Mouse (Mus musculus): ENCODE measurements around the gene Olfr1367.

Gene Olfr1367

DNA sequence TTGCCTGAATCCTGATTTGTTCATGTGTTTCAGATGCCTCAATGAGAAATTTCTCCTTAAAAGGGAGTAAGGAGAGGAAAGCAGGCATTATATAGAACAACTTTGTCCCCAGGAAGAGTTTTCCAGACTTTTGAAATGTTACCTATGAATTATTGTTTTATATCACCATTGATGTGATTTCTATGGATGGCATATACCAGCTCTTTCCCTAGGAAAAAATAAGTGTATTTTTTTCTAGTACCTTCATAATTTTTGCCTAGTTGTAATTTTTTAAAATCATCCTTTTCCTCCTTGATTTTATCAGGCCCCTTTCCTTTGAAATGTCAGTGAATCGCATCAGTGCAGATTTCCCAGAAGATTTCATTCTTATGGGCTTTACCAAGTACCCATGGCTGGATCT lies at the start of gene Olfr1367:
Olfr1367 (plus strand) TSS at position 301 of the 400 bp plus-strand sequence.
- no peak for DNase-seq (ENCODE audit: low read depth)

DNA sequence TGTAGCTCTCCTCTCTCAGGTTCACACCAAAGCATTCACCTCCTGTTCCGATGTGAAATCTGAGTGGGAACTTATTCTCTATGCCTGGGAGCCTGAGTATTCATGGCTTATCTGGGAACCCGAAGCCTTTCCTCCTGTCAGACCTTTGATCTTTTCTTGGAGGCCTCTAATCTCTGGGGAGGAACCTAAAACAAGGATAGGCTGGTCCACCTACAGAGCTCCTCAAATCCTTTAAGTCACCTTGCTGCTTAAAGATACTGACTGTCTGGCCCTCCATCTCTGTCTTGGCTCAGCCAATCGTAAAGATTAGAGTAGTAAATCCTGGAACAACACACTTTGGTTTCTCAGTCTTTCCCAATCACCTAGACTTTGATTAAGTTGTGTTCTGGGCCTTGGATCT lies 48.2 kb upstream of the Olfr1367 start:
- DNase-seq (ENCODE audit: low read depth): no peak

DNA sequence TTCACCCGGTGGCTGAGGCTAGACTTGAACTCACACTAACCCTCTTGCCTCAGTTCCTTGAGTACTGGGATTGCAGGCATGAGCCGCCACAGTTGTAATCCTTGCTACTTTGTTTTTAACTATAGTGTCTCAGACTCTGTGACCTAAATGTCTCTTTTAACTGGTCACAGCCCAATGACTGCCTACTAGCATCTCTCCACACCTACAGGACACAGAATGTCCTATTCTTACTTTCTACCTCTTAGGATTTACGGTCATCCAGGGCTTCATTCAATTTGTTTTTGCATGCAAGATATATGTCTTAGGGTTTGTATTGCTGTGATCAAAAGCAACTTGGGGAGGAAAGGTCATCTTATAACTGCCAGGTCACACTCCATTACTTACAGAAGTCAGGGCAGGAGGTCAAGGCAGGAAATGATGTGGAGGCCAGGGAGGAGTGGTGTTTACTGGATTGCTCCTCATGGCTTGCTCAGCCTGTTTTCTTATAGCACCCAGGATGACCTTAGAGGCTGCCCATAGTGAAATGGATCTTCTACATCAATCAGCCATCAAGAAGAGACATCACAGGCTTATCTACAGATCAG lies 42.1 kb upstream of the Olfr1367 start:
- DNase-seq (ENCODE audit: low read depth): no peak

DNA sequence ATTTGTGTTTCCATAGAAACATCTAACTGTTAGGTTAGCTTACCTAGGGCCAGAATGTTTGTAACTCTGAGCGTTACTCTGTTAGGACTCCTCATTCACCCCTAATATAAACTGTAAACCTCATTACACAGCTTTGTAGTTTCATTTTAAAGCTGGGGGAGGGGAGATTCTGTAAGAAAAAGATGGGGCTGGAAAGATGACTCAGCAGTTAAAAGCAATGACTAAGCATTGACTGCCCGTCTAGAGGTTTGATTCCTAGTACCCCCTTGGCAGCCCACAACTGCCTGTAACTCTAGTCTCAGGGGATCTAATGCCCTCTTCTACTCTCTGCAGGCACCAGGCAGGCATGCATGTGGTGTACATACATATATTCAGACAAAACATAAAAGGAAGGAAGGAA lies 36.9 kb upstream of the Olfr1367 start:
- DNase-seq (ENCODE audit: low read depth): peak; percentile 21

DNA sequence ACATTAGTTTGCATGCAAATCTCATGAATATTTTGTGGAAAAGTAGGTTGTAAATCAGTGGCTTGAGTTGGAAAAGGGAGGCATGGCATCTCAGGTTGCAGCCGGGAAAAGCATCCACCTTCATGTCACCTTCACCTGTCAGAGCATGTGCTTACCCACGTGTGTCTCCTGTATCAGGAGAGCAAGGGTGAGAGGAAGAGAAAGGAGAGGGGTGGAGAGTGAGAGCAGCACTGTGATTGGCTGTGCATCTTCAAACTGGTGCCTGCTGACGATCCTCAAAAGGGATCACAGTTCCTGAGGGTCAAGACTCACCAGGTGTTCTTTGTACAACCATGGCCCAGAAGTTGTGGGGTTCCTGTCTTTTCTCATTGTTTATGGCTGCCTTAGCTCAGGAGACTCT lies 34.8 kb upstream of the Olfr1367 start, which contains the start of gene Gpx6:
Gpx6 (plus strand) TSS at position 200 of the 400 bp plus-strand sequence.
- no peak for DNase-seq (ENCODE audit: low read depth)

DNA sequence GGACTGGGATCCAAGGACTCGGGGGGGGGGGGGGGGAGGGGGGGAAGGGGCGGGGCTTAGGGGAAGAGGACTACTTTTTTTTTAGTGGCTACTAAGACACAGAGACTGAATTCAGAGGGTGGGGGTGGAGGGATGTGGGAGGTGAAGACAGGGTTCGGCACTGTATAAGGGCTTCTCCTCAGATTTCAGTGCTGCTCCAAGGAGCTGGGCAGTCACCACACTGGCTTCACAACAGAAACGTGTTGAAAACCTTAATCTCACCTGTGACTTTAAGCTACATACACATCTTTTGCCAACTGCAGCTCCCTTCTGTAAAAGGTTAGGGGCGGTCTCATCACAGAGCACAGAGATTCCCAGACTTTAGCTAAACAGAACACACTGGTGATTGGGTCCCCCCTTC lies 33.9 kb upstream of the Olfr1367 start:
- DNase-seq (ENCODE audit: low read depth): no peak

DNA sequence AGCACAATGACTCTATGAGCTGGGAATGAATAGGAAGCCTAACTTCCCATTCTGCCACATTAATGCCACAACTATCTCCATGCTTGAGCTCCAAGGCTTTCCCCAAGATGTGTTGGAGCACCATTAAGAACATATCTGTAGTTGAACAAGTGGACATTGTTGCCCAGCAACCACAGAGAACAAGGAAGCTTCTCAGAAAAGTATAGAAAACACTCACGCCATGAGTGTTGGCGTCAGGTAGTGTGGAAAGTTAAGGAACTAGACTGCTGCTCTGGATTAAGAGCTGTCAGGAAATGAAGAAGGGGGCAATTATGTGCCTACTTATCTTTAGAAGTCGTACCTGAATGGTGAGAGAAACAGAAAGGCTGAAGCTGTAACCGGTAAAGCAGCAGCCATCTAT lies 32.8 kb upstream of the Olfr1367 start:
- DNase-seq (ENCODE audit: low read depth): no peak

DNA sequence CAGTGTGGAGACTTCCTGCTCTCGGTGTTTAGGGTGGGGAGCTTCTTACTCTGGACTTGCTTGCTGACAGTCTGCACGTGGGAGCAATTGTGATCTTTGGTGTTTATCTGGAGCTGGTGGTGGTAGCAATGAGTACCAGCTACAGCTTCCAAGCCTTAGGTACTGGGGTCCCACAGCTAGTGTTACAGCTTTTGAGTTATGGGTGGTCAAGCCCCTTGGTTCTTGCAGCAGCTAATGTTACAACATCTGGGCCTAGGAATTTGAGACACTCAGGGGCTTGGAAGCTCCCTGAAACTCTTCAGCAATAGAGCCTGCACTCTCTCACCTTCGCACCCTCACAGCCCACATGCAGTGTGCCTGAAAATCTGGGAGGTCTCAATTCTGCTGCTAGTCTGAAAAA lies 26.4 kb upstream of the Olfr1367 start:
- no peak for DNase-seq (ENCODE audit: low read depth)

DNA sequence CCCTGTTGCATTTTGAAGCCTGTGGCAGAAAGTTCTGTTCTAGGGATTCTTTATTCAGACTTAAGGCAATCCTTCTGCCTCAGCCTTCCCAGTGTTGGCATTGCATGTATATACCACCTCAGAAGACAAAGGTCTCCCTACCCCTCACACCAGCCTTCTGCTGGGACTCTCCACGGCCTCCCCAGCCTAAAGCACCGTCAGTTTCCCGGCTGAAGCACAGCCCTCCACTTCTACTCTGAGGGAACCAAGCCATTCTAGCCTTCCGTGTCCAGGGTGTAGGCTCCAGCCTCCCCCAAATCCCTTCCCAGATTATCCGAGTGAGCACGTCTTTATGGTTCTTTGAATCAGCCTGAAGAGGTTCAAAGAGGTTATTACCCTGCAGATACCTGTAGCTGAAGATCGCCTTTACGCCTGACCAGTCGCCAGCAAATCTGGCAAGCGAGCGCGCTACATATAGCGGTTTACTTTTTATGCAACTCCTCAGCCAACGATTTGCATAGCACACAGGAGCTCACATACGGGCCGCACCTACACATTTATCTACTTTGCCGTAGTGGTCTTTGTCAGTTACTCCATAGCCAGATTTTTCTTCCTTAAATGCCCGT lies 24.7 kb upstream of the Olfr1367 start:
- no peak for DNase-seq (ENCODE audit: low read depth)

DNA sequence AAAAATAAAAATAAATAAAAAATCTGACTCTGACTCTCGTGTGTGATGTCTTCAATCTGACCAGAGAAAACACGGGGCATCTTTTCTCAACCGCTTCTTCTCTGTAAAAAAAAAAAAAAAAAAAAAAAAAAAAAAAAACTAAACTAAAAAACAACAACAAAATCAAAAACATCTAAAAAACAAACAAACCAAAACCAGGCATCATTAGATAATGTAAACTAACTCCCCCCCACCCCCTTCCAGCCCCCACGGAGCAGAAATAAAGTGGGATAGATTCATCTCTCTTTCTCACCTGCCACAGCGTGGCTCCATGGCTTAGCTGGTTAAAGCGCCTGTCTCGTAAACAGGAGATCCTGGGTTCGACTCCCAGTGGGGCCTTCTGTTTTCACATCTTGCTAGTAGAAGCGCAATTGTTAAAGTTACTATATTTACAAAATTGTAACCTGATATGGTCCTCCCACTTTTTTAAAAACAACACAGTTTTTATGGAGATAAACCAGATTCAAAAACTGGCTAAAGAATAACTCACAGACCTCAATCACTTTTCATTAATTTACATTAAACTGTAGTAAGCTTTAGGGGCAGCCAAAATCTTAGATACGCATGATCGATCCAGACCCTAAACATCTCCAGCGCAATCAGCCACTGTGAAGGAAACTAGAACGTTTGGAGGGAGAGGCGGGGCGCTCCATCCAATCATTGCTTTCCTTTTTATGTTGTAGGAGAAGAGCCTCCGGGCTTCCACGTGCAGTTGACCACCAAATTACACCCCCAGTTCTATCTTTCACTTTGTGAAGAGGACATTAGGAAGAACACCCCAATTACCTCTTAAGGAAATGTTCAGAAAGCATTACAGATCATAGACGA lies 24.0 kb upstream of the Olfr1367 start:
- DNase-seq (ENCODE audit: low read depth): peak; percentile 44

DNA sequence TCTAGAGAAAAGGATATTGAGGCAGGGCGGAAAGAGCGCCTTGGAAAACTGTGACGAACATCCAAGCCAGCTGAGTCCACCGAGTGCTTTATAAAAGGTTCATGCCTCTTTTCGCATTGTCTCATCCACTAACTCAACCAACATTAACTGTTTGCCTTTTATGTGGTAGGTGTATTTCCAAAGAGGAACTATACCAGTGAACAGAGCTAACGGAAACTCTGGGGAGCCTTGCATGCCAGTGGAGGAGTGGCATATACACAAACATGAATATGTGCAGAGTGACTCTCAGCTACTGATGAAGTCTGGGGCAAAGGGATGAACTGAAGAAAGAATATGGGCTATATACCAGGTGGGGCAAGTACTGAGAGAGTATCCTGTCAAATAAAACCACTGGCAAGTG lies 23.3 kb upstream of the Olfr1367 start:
- peak; percentile 8 for DNase-seq (ENCODE audit: low read depth)

DNA sequence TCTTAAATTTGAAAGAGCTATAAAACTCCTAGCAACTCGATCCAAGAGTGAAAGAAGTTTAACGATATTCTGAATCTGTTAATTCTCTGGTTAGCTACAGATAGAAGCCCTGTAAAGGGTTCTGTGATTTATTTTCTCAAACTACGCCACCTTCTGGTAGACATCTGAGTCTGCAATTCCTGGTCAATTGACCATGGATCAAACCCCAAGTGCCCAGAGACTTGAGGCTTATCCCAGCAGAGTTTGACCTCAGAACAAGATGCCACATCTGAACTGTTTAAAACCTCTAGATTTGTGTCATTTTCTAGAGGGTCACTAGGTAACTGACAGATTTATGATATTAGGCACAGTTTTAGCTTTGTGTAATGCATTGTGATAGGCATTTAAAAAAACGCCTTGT lies 20.5 kb upstream of the Olfr1367 start:
- DNase-seq (ENCODE audit: low read depth): peak; percentile 63

DNA sequence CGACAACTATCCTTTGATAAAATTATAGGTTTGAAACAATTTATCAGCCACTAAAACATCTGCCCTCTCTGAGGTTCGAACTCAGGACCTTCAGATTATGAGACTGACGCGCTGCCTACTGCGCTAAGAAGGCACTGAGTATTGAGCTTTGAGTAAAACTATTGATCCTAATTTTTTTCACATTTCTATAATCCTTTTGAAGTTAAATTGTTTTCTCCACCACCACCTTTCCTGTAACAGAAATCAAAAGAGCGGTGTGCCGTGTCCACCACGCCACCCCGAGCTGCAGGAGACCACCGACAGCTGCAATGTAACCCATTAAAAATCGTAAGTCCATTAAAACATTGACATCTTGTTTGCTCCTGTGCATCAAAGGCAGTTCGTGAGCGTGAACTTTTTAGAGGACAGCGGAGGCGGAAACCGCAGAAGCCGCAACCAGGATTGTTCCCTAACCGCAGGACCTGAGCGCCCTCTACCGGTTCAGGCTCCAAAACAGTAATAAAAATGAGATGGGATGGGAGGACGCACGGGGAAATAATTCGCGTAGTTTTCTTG lies 20.0 kb upstream of the Olfr1367 start:
- DNase-seq (ENCODE audit: low read depth): peak; percentile 79

DNA sequence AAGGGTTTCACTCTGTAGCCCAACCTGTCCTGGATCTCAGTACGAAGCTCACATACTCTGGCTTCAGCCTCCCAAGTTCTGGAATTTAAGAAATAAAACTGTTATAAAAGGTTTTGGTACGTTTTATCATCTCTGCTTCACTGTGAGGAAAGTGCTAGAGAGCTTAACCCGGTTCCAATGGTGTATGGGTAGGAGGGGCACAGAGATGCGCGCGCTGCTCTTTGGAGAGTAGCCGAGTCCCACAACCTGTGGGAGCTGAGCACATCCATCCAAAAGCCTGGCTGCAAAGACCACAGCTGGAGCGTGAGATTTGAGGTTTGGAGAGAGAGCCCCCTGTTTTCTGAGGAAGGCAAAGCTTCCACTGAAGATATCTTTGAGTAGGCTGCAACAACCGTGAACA lies 19.3 kb upstream of the Olfr1367 start:
- DNase-seq (ENCODE audit: low read depth): no peak

DNA sequence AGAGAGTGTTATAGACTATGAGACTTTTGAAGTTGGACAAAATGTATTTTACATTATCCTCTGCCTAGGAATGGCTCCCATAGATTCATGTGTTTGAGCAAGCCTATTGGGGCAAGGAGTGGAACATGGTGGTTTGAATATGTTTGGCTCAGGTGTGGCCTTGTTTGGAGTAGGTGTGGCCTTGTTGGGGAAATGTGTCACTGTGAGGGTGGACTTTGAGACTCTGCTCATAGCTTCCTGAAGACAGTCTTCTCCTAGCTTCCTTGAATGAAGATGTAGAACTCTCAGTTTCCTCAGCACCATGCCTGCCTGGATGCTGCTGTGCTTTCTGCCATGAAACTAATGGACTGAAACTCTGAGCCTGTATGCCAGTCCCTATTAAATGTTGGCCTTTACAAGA lies 3.9 kb downstream of the Olfr1367 start:
- no peak for DNase-seq (ENCODE audit: low read depth)

DNA sequence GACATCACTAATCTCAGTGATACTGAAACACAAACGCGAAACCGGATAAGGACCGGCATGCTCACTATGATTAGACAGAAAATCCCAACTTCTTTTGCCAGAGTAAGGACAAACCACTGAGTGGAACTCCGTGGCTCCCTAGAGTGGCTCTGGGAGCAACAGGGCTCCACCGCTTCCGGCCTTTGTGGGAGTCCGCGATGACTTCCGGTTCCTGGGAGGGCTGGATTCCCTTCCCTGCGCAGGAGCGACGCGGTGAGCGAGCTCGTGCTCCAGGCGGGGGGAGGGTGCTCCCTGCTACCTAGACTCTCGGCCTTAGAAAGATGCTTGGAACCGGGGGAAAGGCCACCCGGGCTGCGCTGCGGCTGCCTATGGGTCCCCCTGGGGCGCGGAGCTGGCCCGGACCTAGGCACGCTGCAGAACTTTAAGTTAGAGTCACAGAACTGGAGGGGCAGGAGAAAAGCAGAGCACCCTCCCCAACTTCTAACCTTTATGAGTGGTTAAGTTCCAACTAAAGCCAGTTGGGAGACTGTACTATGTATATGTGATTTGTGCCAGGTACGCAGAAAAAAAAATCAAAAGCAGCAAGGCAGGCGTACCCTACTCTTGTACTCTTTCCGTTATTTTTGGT lies 16.0 kb downstream of the Olfr1367 start, which contains the start of gene Zscan12:
Zscan12 (plus strand) TSS at position 200 of the 628 bp plus-strand sequence.
- peak; percentile 94 for DNase-seq (ENCODE audit: low read depth)

DNA sequence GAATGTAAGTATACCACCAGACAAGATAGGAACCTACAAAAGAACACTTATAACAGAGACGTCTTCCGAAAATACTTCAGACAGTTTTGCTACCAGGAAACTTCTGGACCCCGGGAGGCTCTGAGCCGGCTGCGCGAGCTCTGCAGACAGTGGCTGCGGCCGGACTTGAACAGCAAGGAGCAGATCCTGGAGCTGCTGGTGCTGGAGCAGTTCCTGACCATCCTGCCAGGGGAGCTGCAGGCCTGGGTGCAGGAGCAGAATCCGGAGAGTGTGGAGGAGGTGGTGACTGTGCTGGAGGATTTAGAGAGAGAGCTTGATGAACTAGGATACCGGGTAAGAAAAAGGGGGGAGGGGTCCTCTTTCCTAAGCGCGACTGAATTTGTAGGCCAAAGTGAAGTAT lies 17.0 kb downstream of the Olfr1367 start:
- no peak for DNase-seq (ENCODE audit: low read depth)

DNA sequence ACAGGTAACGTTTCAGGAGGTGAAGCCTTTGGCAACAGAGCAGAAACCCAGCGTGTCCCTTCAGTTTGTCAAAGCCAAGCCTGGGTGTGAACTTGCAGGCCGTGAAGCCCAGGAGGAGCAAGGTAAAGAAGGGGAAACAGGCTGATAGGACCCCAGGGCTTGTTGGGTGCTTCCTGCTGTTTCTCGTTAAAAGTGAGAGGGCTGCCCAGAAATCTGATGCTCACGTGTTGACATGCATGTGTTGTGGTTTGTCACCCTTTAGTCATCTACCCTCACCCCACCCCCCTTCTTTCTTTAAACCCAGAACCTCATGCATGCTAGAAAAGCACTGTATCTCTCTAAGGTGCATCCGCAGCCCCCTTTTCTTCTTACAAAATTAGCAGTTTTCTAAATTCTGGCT lies 19.9 kb downstream of the Olfr1367 start:
- peak; percentile 42 for DNase-seq (ENCODE audit: low read depth)

DNA sequence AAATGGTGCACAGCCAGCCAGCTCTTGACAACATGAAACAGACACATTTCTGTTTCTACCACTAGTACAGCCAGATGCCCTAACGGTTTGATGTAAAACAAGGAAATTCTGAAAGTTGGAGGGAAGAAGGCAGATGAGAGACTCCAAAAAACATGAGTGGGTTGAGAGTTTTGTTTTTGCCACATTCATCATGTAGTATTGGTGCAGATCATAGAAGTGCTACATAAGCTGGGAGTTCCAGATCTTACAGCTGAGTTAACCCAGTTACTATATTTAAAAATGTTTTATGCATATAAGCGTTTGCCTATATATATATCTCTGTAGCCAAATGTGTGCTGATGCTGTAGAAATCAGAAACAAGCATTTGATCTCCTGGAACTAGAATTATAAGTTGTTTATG lies 26.0 kb downstream of the Olfr1367 start:
- DNase-seq (ENCODE audit: low read depth): no peak

DNA sequence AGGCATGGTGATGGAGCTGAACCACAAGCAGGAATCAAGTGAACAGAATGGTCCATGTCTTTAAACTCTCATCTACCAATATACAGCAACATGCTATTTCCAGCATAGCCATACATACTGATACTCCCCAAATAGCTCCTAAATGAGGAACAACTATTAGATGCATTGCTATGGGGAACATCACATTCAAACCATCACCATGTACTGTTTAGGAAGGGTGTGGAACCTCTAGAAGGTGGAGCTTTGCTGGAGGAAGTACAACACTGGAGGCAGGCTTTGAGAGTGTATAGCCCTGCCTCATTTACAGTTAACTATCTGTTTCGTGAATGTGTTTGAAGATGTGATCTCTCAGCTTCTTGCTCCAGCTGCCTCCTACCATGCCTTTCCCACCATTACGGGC lies 31.1 kb downstream of the Olfr1367 start:
- DNase-seq (ENCODE audit: low read depth): no peak

DNA sequence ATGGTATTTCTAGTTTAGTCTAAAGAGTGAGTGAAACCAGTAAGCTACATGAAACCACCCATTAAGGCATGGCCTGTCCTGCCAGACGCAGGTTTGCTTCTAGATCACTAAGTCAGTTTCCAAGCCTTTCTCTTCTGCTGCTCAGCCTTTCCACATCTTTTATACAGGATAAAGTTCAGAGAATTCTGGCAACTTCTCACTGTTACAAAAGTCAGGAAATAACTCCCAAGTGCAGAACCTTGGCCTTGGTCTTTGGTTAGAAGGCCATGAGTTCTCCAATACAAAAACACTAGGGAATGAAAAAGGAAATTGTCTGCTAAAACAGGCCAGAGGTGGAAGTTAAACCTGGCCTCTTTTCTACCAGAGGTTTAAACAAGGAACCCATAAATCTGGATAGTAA lies 48.5 kb downstream of the Olfr1367 start:
- DNase-seq (ENCODE audit: low read depth): no peak

DNA sequence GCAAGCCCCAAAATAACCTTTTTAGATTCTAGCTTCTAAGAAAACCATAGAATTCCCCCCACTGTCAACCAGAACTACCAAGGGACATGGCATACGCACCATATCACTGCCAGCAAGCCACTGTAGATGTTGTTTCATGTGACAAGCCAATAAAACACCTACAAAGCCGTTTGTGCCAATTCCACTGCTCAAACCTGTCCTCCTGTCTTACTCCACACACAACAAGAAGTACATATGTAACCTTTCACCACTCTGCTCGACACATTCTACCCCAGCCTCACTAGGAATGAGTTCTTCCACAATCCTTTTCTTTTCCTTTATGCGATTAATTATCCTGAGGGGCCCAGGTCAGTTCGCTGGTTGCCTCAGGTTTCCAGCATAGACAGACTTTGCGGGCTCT lies 48.9 kb downstream of the Olfr1367 start:
- no peak for DNase-seq (ENCODE audit: low read depth)

Data from 416B (cell line).